Mouse (Mus musculus): ENCODE measurements around the gene Coil. TPM values are rescaled to one million over a fixed set of nuclear protein-coding genes. Genes with fewer than 3 reads are reported as not detected.
"Not testable (repeated sequence)": the region's sequence is repeated elsewhere in the genome, so short reads cannot be mapped to it uniquely, and the experiment has no call there.

The Coil gene
- polyA plus RNA-seq, 2 experiments: 2.6 to 4.0 TPM

DNA sequence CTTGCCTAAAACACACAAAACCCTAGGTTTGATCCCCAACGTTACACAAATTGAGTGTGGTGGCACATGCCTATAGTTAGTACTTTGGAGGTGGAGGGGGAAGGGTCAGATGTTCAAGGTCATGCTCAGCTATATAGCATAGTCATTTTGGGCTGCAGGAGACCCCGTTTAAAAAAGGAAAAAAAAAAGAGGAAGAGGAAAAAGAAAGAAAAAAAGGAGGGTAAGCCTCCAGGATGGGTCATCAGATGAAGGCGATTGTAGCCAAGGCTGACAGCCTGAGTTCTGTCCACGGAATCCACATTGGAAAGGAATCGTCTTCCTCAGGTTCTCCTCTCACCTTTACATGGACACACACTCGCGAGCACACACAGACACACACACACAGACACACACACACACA is 24.4 kb downstream of the Coil start:
- H3K36me3 ChIP-seq (replicated peaks; ENCODE audit: control insufficient read depth, insufficient read depth, low read depth): no peaks in the 10 kb centered on the region
- DNase-seq (ENCODE audit: low read depth in 3 of 3, low spot score in 3 of 3) (no peak), ATAC-seq (ENCODE audit: insufficient read depth) (no peak)
- H3K27ac ChIP-seq: no peak overlapping the region
- H3K4me1 ChIP-seq (replicated peaks; ENCODE audit: control insufficient read depth in 2 of 2, insufficient read depth in 2 of 2, low read length in 1 of 2): peaks cover 10 to 13% of the 10 kb centered on the region in 2 experiments
- no peak overlapping the region for H3K4me3 ChIP-seq (ENCODE audit: insufficient read depth in 1 of 2, low read depth in 2 of 2, low read length in 2 of 2)
- TF ChIP-seq EP300 (IDR thresholded peaks at IDR 0.05; ENCODE audit: low read depth): no peak
- TF ChIP-seq CTCF (IDR thresholded peaks at IDR 0.05; ENCODE audit: low read depth): no peak
- H3K4me2 ChIP-seq (ENCODE audit: low read depth): no peak overlapping the region
- WGBS (ENCODE audit: insufficient replicate concordance): 54% methylated on average over 7 of the region's 7 CpGs
- no peak overlapping the region for H3K9ac ChIP-seq (replicated peaks)
- no peaks in the 10 kb centered on the region for H3K9me3 ChIP-seq (ENCODE audit: control insufficient read depth, low read length)
- no peaks in the 10 kb centered on the region for H3K27me3 ChIP-seq (ENCODE audit: control insufficient read depth, insufficient read depth, low read length)

DNA sequence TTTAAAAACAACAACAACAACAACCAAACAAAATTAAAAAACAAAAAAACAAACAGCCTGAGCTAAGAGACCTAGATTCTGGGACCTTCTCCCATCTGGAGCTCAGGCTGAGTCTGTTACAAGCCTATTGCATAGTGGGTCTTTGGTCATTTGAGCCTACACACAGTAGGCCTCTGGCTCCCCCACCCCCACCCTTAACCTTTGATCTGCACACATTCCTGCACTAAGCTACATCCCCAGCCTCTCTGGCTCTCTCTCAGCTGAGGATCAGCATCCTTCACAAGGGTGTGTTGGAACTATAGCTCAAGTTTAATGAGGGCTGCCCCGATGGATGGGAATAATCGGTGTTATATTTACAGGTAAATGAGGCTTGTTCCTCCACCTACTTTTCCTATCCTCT is 25.6 kb downstream of the Coil start:
- ATAC-seq (ENCODE audit: insufficient read depth): no peak
- WGBS (ENCODE audit: insufficient replicate concordance): 90% methylated on average over 2 of the region's 2 CpGs

DNA sequence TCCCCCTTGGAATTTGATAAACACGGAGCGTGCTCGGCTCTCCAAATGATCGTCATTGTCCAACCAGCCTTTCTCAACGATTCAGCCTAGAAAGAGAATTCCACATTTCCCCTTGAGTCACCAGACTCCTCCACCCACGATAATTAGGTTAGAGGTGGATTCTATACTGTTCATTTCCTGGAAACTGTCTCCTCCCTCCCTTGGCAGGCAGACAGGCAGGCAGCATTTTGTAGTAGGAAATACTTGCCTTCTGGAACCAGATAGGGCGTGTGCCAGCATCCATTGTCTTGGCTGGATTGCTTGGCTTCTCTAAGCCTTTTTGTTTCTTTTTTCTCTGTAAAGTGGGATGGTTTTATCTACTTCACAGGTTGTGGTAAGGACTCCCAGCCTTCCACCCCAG is 26.4 kb downstream of the Coil start:
- DNase-seq (ENCODE audit: low read depth in 3 of 3, low spot score in 3 of 3) (no peak), ATAC-seq (ENCODE audit: insufficient read depth) (no peak)
- no peak overlapping the region for H3K4me3 ChIP-seq (ENCODE audit: insufficient read depth in 1 of 2, low read depth in 2 of 2, low read length in 2 of 2)
- H3K9ac ChIP-seq (replicated peaks): no peak overlapping the region
- no peak overlapping the region for H3K27ac ChIP-seq
- 52% methylated on average over 7 of the region's 7 CpGs for WGBS (ENCODE audit: insufficient replicate concordance)
- no peak for TF ChIP-seq CTCF (IDR thresholded peaks at IDR 0.05; ENCODE audit: low read depth)
- TF ChIP-seq EP300 (IDR thresholded peaks at IDR 0.05; ENCODE audit: low read depth): no peak
- H3K4me1 ChIP-seq (replicated peaks; ENCODE audit: control insufficient read depth in 2 of 2, insufficient read depth in 2 of 2, low read length in 1 of 2): peaks cover 13 to 16% of the 10 kb centered on the region in 2 experiments
- no peaks in the 10 kb centered on the region for H3K36me3 ChIP-seq (replicated peaks; ENCODE audit: control insufficient read depth, insufficient read depth, low read depth)
- no peak overlapping the region for H3K4me2 ChIP-seq (ENCODE audit: low read depth)
- no peaks in the 10 kb centered on the region for H3K27me3 ChIP-seq (ENCODE audit: control insufficient read depth, insufficient read depth, low read length)
- no peaks in the 10 kb centered on the region for H3K9me3 ChIP-seq (ENCODE audit: control insufficient read depth, low read length)

More for the DNA sequence above, 25.6 kb downstream of the Coil start:
- no peak for DNase-seq (ENCODE audit: low read depth in 3 of 3, low spot score in 3 of 3)
- no peaks in the 10 kb centered on the region for H3K36me3 ChIP-seq (replicated peaks; ENCODE audit: control insufficient read depth, insufficient read depth, low read depth)
- no peak overlapping the region for H3K9ac ChIP-seq (replicated peaks)
- H3K27me3 ChIP-seq (ENCODE audit: control insufficient read depth, insufficient read depth, low read length): no peaks in the 10 kb centered on the region
- peaks cover 10 to 13% of the 10 kb centered on the region in 2 experiments for H3K4me1 ChIP-seq (replicated peaks; ENCODE audit: control insufficient read depth in 2 of 2, insufficient read depth in 2 of 2, low read length in 1 of 2)
- H3K4me3 ChIP-seq (ENCODE audit: insufficient read depth in 1 of 2, low read depth in 2 of 2, low read length in 2 of 2): no peak overlapping the region
- H3K9me3 ChIP-seq (ENCODE audit: control insufficient read depth, low read length): no peaks in the 10 kb centered on the region
- TF ChIP-seq EP300 (IDR thresholded peaks at IDR 0.05; ENCODE audit: low read depth) (no peak), CTCF (IDR thresholded peaks at IDR 0.05; ENCODE audit: low read depth) (no peak)
- no peak overlapping the region for H3K4me2 ChIP-seq (ENCODE audit: low read depth)
- H3K27ac ChIP-seq: no peak overlapping the region

DNA sequence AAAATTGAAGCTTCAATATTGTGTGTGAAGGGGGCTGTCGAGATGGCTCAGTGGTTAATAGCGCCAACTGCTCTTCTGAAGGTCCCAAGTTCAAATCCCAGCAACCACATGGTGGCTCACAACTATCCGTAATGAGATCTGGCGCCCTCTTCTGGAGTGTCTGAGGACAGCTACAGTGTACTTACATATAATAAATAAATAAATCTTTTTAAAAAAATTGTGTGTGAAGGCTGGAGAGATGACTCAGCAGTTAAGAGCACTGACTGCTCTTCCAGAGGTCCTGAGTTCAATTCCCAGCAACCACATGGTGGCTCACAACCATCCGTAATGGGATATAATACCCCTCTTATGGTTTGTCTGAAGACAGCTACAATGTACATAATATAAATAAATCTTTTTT is 27.3 kb downstream of the Coil start:
- not testable (repeated sequence) for H3K4me3 ChIP-seq (ENCODE audit: insufficient read depth in 1 of 2, low read depth in 2 of 2, low read length in 2 of 2); H3K36me3 ChIP-seq (replicated peaks; ENCODE audit: control insufficient read depth, insufficient read depth, low read depth); H3K27me3 ChIP-seq (ENCODE audit: control insufficient read depth, insufficient read depth, low read length); H3K9ac ChIP-seq (replicated peaks); H3K4me2 ChIP-seq (ENCODE audit: low read depth); DNase-seq (ENCODE audit: low read depth in 3 of 3, low spot score in 3 of 3); H3K9me3 ChIP-seq (ENCODE audit: control insufficient read depth, low read length); ATAC-seq (ENCODE audit: insufficient read depth); H3K27ac ChIP-seq
- H3K4me1 ChIP-seq (replicated peaks; ENCODE audit: control insufficient read depth in 2 of 2, insufficient read depth in 2 of 2, low read length in 1 of 2): peaks cover 13 to 22% of the 10 kb centered on the region in 2 experiments
- WGBS (ENCODE audit: insufficient replicate concordance): 70% methylated on average over 5 of the region's 5 CpGs
- peak; percentile 39 for TF ChIP-seq CTCF (IDR thresholded peaks at IDR 0.05; ENCODE audit: low read depth)

DNA sequence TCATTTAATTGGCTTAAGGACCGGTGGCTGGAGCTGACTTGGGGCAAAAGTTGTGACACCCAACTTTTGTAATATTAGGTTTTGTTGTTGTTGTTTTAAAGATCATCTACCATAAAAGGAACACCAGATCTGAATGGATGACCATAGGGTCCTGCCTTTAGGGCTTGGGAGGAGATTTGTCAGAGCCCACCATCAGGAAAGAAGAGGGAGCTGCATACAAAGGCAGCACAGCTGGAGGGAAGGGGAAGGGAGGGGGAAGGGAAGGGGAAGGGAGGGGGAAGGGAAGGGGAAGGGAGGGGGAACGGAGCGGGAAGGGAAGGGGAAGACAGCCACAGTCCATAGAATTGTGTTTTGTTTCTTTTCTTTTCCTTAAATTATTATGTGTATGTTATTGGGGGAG is 28.4 kb downstream of the Coil start:
- Histone ChIP-seq H3K4me2 (ENCODE audit: low read depth) (peak overlapping the region; percentile 92), H3K27me3 (ENCODE audit: control insufficient read depth, insufficient read depth, low read length) (no peaks in the 10 kb centered on the region), H3K4me3 (ENCODE audit: insufficient read depth in 1 of 2, low read depth in 2 of 2, low read length in 2 of 2) (peak overlapping the region in 1 of 2 experiments; percentile 91; a peak in 2 of 4 replicates), H3K36me3 (replicated peaks; ENCODE audit: control insufficient read depth, insufficient read depth, low read depth) (no peaks in the 10 kb centered on the region), H3K4me1 (replicated peaks; ENCODE audit: control insufficient read depth in 2 of 2, insufficient read depth in 2 of 2, low read length in 1 of 2) (peaks cover 18 to 28% of the 10 kb centered on the region in 2 experiments), H3K9me3 (ENCODE audit: control insufficient read depth, low read length) (no peaks in the 10 kb centered on the region), H3K9ac (replicated peaks) (peak overlapping the region; percentile 92), H3K27ac (peak overlapping the region; percentile 70; the same call in 1 of the 2 replicates)
- WGBS (ENCODE audit: insufficient replicate concordance): 31% methylated on average over 3 of the region's 3 CpGs
- no peak for ATAC-seq (ENCODE audit: insufficient read depth)
- TF ChIP-seq CTCF (IDR thresholded peaks at IDR 0.05; ENCODE audit: low read depth) (no peak), EP300 (IDR thresholded peaks at IDR 0.05; ENCODE audit: low read depth) (no peak)
- DNase-seq (ENCODE audit: low read depth in 3 of 3, low spot score in 3 of 3): no peak

Measured in liver, embryonic 14.5 days (tissue).